Mouse (Mus musculus) heart, embryonic 11.5 days (tissue): ENCODE data around the gene Eya4. TPM values are rescaled to one million over a fixed set of nuclear protein-coding genes. Genes with fewer than 3 reads are reported as not detected.

Experiments used
- ATAC-seq: fragments of 200-750 bp; cut with Nextera tagmentation; replicated peaks from 2 replicates; pipeline ENCODE4 v1.8.0; 2017; ENCODE audit warnings: moderate library complexity; ENCODE audit not compliant: insufficient number of reproducible peaks, low FRiP score, low TSS enrichment
- H3K27ac ChIP-seq: fragments of 300-500 bp; sonication (generic); 2 replicates; pipeline ENCODE4 v1.5.1; 2014; ENCODE audit warnings: mild to moderate bottlenecking, low read depth, low read length
- H3K27me3 ChIP-seq: fragments of 300-500 bp; sonication (generic); 2 replicates; pipeline ENCODE4 v1.6.1; 2014; ENCODE audit warnings: mild to moderate bottlenecking, low read length, mixed read lengths; ENCODE audit not compliant: control insufficient read depth, insufficient read depth
- H3K36me3 ChIP-seq: fragments of 300-500 bp; sonication (generic); 2 replicates; pipeline ENCODE4 v1.6.1; 2014; ENCODE audit warnings: mild to moderate bottlenecking, low read length, moderate library complexity, mixed read lengths; ENCODE audit not compliant: control insufficient read depth, insufficient read depth
- H3K4me1 ChIP-seq: fragments of 300-500 bp; sonication (generic); 2 replicates; pipeline ENCODE4 v1.6.1; 2014; ENCODE audit warnings: low read length; ENCODE audit not compliant: control insufficient read depth, insufficient read depth
- H3K4me2 ChIP-seq: fragments of 300-500 bp; sonication (generic); 2 replicates; pipeline ENCODE4 v1.6.1; 2014; ENCODE audit warnings: mild to moderate bottlenecking, moderate library complexity
- H3K4me3 ChIP-seq: fragments of 300-500 bp; sonication (generic); 2 replicates; pipeline ENCODE4 v1.5.1; 2014; ENCODE audit warnings: low read depth, low read length
- H3K9ac ChIP-seq: fragments of 300-500 bp; sonication (generic); 2 replicates; pipeline ENCODE4 v1.6.1; 2014; ENCODE audit warnings: mild to moderate bottlenecking, low read depth, low read length, moderate library complexity
- H3K9me3 ChIP-seq: fragments of 300-500 bp; sonication (generic); replicated peaks from 2 replicates; pipeline ENCODE4 v1.6.1; 2016; ENCODE audit warnings: low read length; ENCODE audit not compliant: control insufficient read depth
- WGBS: fragments of 180-500 bp; shearing (Covaris S2); extraction: QIAGEN DNeasy Blood & Tissue Kit; methylation state at CpG from one replicate; pipeline ENCODE4 v1.1.7; 2014; ENCODE audit not compliant: insufficient replicate concordance; 5-methylcytosine and 5-hydroxymethylcytosine counted together
- polyA plus RNA-seq: library from polyadenylated mRNA; unstranded; fragments of >200 nt; fragmentation: Nextera tagmentation; extraction: Ambion mirVana; gene quantifications from 2 replicates; pipeline ENCODE4 v1.2.1, GENCODE M21; 2014

The Eya4 gene
- polyA plus RNA-seq, 1 experiment from 2014 or later: 1.9 TPM

DNA sequence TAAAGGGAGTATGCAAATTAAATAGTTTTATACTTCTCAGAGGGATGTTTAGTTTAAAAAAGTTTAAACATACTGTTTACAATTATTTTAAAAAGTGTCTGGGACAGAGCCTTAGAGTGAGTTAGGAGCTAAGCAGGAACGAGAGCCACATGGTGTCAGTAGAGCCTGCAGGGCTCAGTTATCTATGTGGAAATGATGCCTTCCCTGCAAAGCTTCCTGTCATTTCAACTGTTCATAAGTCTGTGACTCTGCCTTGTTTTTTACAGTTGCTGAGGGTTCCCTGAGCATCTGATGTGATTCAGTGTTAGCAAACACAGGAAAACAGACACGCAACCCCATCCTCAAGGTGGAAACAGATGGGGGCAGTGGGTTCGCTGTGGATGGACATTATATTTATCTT, 235.3 kb downstream of the Eya4 start:
- no peak overlapping the region for H3K4me2 ChIP-seq
- no peaks in the 10 kb centered on the region for H3K27me3 ChIP-seq
- no peaks in the 10 kb centered on the region for H3K36me3 ChIP-seq
- no peak overlapping the region for H3K4me3 ChIP-seq
- no peaks in the 10 kb centered on the region for H3K4me1 ChIP-seq
- H3K9ac ChIP-seq: no peak overlapping the region
- no peak overlapping the region for H3K27ac ChIP-seq
- no peak for ATAC-seq
- 66% methylated on average over 3 of the region's 3 CpGs for WGBS
- H3K9me3 ChIP-seq: no peaks in the 10 kb centered on the region

DNA sequence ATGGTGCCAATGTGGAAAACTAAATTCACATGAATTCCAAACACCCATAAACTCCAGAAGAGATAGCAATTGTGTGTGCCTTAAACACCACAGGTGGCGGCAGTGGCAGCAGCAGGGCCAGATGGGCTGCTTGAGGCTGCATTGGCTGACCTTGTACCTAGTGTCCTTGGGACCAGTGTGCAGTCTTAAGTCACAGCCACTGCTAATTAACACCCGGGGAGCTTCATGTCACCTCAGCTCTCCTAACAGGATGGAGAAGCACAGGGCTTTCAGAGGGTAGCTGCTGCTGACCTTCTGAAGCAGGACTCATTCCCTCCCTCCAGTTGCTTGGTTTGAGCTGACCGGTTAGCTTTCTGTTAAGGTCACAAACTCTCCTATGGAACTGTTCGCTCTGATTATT, 242.5 kb downstream of the Eya4 start:
- 63% methylated on average over 4 of the region's 4 CpGs for WGBS
- no peaks in the 10 kb centered on the region for H3K4me1 ChIP-seq
- H3K27me3 ChIP-seq: no peaks in the 10 kb centered on the region

DNA sequence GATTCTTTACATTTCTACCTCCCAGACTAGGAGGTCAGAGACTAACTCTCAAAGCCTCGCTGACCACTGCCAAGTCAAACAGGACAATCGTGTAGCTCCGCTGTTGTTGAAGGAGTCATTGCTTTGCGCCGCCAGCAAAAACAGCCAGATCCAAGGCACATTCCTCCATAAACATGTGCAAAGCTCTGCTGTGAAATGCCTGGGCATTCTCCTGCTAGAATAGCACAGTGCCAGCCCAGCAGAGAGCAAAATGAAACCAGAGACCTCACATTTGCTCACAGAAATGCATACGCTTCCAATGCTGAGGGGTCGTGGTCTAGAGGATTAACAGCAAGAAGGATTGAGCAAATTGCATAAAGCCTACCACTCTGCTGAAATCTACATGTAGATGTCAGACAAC, 258.1 kb downstream of the Eya4 start:
- Histone ChIP-seq H3K4me2 (no peak overlapping the region), H3K9ac (no peak overlapping the region), H3K27me3 (no peaks in the 10 kb centered on the region), H3K4me3 (no peak overlapping the region), H3K4me1 (no peaks in the 10 kb centered on the region), H3K36me3 (no peaks in the 10 kb centered on the region), H3K27ac (no peak overlapping the region), H3K9me3 (no peaks in the 10 kb centered on the region)
- ATAC-seq: no peak
- 82% methylated on average over 7 of the region's 7 CpGs for WGBS

More for the DNA sequence above, 242.5 kb downstream of the Eya4 start:
- H3K4me3 ChIP-seq: no peak overlapping the region
- no peak for ATAC-seq
- no peaks in the 10 kb centered on the region for H3K9me3 ChIP-seq
- H3K4me2 ChIP-seq: no peak overlapping the region
- H3K27ac ChIP-seq: no peak overlapping the region
- H3K36me3 ChIP-seq: no peaks in the 10 kb centered on the region
- no peak overlapping the region for H3K9ac ChIP-seq

DNA sequence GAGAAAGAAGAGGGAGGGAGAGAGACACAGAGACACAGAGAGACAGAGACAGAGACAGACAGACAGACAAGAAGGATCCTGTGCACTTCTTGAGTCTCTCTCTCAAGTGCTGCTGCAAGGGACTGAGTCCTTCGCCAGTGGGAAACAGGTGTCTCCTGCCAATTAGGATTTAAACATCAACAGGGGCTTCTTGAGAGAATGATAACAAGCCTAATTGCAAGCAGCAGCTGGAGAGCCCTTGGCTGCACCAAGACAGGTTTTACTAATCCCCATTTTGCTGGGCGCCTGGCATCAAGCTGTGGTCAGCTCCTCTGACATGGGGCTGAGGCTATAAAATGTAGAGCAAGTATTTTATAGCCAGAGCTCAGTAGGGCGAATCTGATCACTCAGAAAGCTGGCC, 259.0 kb downstream of the Eya4 start:
- Histone ChIP-seq H3K4me3 (no peak overlapping the region), H3K27me3 (no peaks in the 10 kb centered on the region), H3K27ac (no peak overlapping the region), H3K9ac (no peak overlapping the region), H3K36me3 (no peaks in the 10 kb centered on the region), H3K9me3 (no peaks in the 10 kb centered on the region), H3K4me2 (no peak overlapping the region), H3K4me1 (no peaks in the 10 kb centered on the region)
- ATAC-seq: no peak
- WGBS: 56% methylated on average over 3 of the region's 3 CpGs

DNA sequence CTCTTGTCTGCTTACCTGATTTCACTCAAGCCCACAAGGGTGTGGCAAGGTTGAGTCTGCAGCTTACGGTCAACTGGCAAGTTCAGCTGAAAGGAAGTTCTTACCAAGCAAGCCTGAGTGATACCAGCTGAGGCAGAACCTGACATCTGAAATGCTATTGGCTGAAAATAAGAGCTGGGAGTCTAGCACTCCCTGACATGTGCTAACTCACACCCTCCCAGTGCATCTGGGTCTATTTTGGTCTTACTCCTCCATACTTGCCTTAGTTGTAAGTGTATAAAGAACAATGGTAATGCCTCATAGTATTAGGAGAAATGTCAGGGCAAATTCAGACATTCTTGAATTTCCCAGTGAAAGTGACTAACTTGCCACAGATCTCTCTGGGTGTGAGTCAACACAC, 260.3 kb downstream of the Eya4 start:
- no peaks in the 10 kb centered on the region for H3K36me3 ChIP-seq
- no peak overlapping the region for H3K9ac ChIP-seq
- no peaks in the 10 kb centered on the region for H3K27me3 ChIP-seq
- no peaks in the 10 kb centered on the region for H3K4me1 ChIP-seq
- H3K9me3 ChIP-seq: no peaks in the 10 kb centered on the region
- no peak overlapping the region for H3K4me3 ChIP-seq
- H3K4me2 ChIP-seq: no peak overlapping the region
- H3K27ac ChIP-seq: no peak overlapping the region
- ATAC-seq: no peak
- WGBS: 76% methylated on average over 1 of the region's 1 CpGs

DNA sequence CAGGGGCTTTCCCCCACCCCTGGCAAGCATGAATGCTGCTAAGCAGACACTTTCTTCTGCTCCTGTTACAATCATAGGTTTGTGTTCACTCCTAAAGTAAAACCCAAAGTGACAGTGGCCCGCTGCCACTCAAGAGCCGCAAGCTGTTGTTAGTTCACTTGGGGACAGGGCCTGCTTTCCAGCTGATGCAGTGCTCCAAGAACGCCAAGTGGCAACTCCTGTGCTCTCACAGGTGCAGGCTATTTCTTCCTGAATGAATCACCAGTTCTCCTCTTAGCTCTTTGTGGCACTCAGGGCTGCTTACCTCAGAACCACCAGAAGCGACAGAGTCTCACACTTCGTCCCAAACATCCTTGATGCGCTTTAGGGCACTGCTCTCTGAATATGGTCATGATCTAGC, 261.3 kb downstream of the Eya4 start:
- Histone ChIP-seq H3K27ac (no peak overlapping the region), H3K36me3 (no peaks in the 10 kb centered on the region), H3K9ac (no peak overlapping the region), H3K4me2 (no peak overlapping the region), H3K9me3 (no peaks in the 10 kb centered on the region), H3K27me3 (no peaks in the 10 kb centered on the region), H3K4me1 (no peaks in the 10 kb centered on the region), H3K4me3 (no peak overlapping the region)
- WGBS: 81% methylated on average over 6 of the region's 6 CpGs
- ATAC-seq: no peak

DNA sequence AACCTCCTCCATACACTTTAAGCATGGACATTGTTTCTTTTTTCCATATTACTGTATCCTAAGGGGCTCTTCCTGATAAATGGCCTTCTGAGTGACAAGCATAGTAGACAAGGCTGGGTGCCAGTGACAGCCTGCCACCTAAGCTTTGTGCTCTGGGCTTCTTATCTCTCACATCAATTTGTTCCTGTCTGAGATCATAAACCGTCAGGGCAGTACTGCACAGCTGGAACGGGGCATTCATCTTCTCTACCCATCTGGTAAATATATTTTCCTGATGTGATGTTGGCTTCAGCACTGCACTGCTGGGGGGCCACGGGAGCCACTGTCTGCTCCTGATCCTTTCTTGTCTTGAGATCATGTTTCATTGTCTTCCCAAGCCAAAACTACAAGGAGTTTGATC, 261.8 kb downstream of the Eya4 start:
- Histone ChIP-seq H3K27ac (no peak overlapping the region), H3K9ac (no peak overlapping the region), H3K4me3 (no peak overlapping the region), H3K27me3 (no peaks in the 10 kb centered on the region), H3K4me2 (no peak overlapping the region), H3K9me3 (no peaks in the 10 kb centered on the region), H3K36me3 (no peaks in the 10 kb centered on the region), H3K4me1 (no peaks in the 10 kb centered on the region)
- no peak for ATAC-seq
- WGBS: 44% methylated on average over 3 of the region's 3 CpGs

DNA sequence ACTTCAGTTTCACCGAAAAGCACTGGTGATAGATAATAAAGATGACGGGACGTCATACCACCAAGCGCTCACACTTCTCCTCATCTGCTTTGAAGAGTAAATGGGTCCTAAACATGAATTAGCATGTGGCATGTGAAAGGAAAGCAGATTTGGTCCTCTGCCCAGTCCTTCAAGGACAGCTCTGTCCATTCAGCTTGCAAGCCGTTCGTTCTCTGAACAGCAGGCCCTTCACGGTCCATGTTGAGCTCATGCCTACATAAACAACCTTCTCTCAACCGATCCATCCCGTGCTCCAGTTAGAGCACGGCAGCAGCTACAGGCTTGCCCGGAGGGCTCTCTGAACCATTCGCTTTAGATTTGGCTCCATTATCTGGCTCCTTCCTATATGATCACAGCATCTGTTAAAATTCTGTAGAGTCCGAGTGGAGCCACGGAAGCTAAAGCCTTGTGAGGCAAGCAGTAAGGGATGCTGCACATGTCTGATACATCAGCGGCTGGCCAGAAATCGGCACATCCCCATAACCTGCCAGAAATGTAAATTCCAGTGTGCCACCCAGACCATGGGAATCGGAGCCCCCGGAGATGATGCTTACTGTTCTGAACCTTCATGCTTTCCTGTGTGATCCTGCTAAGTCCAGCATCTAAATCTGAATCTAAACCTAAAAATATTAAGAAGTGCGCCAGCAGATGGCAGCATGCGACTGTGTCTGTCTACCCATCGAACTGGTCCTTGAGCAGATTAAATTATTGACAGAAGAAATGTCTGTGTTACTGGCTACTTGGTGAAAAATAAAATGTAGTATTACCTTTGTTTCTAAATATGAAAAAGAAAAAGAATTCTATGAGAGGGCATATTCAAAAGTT, 264.0 kb downstream of the Eya4 start:
- Histone ChIP-seq H3K9me3 (no peaks in the 10 kb centered on the region), H3K27ac (no peak overlapping the region), H3K27me3 (no peaks in the 10 kb centered on the region), H3K36me3 (no peaks in the 10 kb centered on the region), H3K9ac (no peak overlapping the region), H3K4me1 (no peaks in the 10 kb centered on the region), H3K4me3 (no peak overlapping the region), H3K4me2 (no peak overlapping the region)
- ATAC-seq: no peak
- 67% methylated on average over 21 of the region's 21 CpGs for WGBS

DNA sequence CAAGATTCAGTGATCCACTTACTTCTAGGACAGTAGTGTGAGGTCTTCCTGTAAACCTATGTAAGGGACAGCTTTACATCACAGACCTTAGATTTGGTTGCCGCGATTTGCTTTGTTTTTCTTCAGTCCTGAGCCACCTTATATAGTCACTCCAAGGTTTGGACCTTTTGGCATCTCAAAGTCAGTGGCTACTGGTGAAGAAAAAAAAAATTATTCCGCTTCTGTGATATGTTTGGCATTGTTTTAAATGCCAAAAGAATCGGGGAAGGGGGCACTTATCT, 269.1 kb downstream of the Eya4 start:
- Histone ChIP-seq H3K9ac (no peak overlapping the region), H3K36me3 (no peaks in the 10 kb centered on the region), H3K4me2 (no peak overlapping the region), H3K27me3 (no peaks in the 10 kb centered on the region), H3K4me1 (no peaks in the 10 kb centered on the region), H3K9me3 (no peaks in the 10 kb centered on the region), H3K4me3 (no peak overlapping the region), H3K27ac (no peak overlapping the region)
- WGBS: 23% methylated on average over 4 of the region's 4 CpGs
- no peak for ATAC-seq
